Mouse (Mus musculus) MEL (cell line): ENCODE results near the gene Tnik. TPM values are rescaled to one million over a fixed set of nuclear protein-coding genes. Genes with fewer than 3 reads are reported as not detected.

Experiments
- DNase-seq: peaks from one replicate; pipeline ENCODE4 v3.0.0; 2011; ENCODE audit warnings: low read depth, low spot score
- H3K27ac ChIP-seq: 2 replicates; pipeline ENCODE4 v1.5.1; 2012; ENCODE audit warnings: low read depth, mild to moderate bottlenecking, control low read depth, low read length, moderate library complexity; ENCODE audit not compliant: control insufficient read depth
- H3K27me3 ChIP-seq, 2 experiments: fragments of 150-350 bp in 1 of 2; sonication (generic) in 1 of 2; 2 replicates each; pipeline ENCODE4 v1.6.1; 2012; ENCODE audit warnings: low read length in 2 of 2, mild to moderate bottlenecking in 2 of 2, improper control_type of control experiment in 1 of 2, moderate library complexity in 1 of 2; ENCODE audit not compliant: insufficient read depth in 2 of 2, control insufficient read depth in 1 of 2
- H3K36me3 ChIP-seq, 2 experiments: 2 replicates each; pipeline ENCODE4 v1.6.1; 2012 to 2014; ENCODE audit warnings: low read length in 2 of 2, improper control_type of control experiment in 1 of 2, inconsistent platforms in 1 of 2, mild to moderate bottlenecking in 1 of 2; ENCODE audit not compliant: insufficient read depth in 2 of 2, control insufficient read depth in 1 of 2
- H3K4me1 ChIP-seq, 2 experiments: fragments of 150-350 bp in 1 of 2; sonication (generic) in 1 of 2; 2 replicates each; pipeline ENCODE4 v1.6.1; 2012; ENCODE audit warnings: low read length in 2 of 2, improper control_type of control experiment in 1 of 2, mild to moderate bottlenecking in 1 of 2; ENCODE audit not compliant: insufficient read depth in 2 of 2, control insufficient read depth in 1 of 2
- H3K4me3 ChIP-seq, 2 experiments: fragments of 150-350 bp in 1 of 2; sonication (generic) in 1 of 2; 2 replicates each; pipeline ENCODE4 v1.5.1; 2012; ENCODE audit warnings: low read depth in 2 of 2, low read length in 2 of 2, mild to moderate bottlenecking in 2 of 2, moderate library complexity in 2 of 2, control low read depth in 1 of 2, improper control_type of control experiment in 1 of 2; ENCODE audit not compliant: control insufficient read depth in 1 of 2, insufficient read depth in 1 of 2
- H3K79me2 ChIP-seq: 2 replicates; pipeline ENCODE4 v1.6.1; 2012; ENCODE audit warnings: mild to moderate bottlenecking, low read length, moderate library complexity; ENCODE audit not compliant: control insufficient read depth, poor library complexity, insufficient read depth
- H3K9ac ChIP-seq: 2 replicates; pipeline ENCODE4 v1.6.1; 2012; ENCODE audit warnings: low read depth, mild to moderate bottlenecking, control low read depth, low read length, moderate library complexity; ENCODE audit not compliant: control insufficient read depth, poor library complexity, severe bottlenecking
- H3K9me3 ChIP-seq: fragments of 150-350 bp; sonication (generic); replicated peaks from 2 replicates; pipeline ENCODE4 v1.6.1; 2012; ENCODE audit warnings: mild to moderate bottlenecking, low read length, improper control_type of control experiment, moderate library complexity; ENCODE audit not compliant: insufficient read depth
- BHLHE40 ChIP-seq: IDR thresholded peaks from 2 replicates; pipeline ENCODE4 v1.6.1; 2012; ENCODE audit warnings: low read depth, mild to moderate bottlenecking, inconsistent platforms, low read length, improper control_type of control experiment, borderline replicate concordance
- CTCF ChIP-seq, 3 experiments: IDR thresholded peaks in 2 of 3; conservative IDR thresholded peaks in 1 of 3; 2 replicates each; pipeline ENCODE4 v1.5.1; 2011 to 2012; ENCODE audit warnings: low read length in 3 of 3, low read depth in 2 of 3, mild to moderate bottlenecking in 2 of 3, improper control_type of control experiment in 1 of 3, inconsistent platforms in 1 of 3, mixed read lengths in 1 of 3, moderate library complexity in 1 of 3; ENCODE audit not compliant: control insufficient read depth in 1 of 3, insufficient read depth in 1 of 3, poor library complexity in 1 of 3, severe bottlenecking in 1 of 3
- E2F4 ChIP-seq: IDR thresholded peaks from 2 replicates; pipeline ENCODE4 v1.6.1; 2011; ENCODE audit warnings: low read depth, low read length, improper control_type of control experiment, borderline replicate concordance
- EP300 ChIP-seq, 2 experiments: IDR thresholded peaks; 2 replicates each; pipeline ENCODE4 v1.6.1; 2011; ENCODE audit warnings: improper control_type of control experiment in 2 of 2, low read length in 2 of 2, low read depth in 1 of 2, mild to moderate bottlenecking in 1 of 2
- ETS1 ChIP-seq: IDR thresholded peaks from 2 replicates; pipeline ENCODE4 v1.6.1; 2012; ENCODE audit warnings: low read depth, mild to moderate bottlenecking, inconsistent platforms, low read length, improper control_type of control experiment, moderate library complexity
- GATA1 ChIP-seq: IDR thresholded peaks from 2 replicates; pipeline ENCODE4 v1.6.1; 2011; ENCODE audit warnings: low read depth, low read length, improper control_type of control experiment
- HCFC1 ChIP-seq: IDR thresholded peaks from 2 replicates; pipeline ENCODE4 v1.6.1; 2012; ENCODE audit warnings: low read depth, mild to moderate bottlenecking, inconsistent platforms, low read length, improper control_type of control experiment, moderate library complexity
- MXI1 ChIP-seq: IDR thresholded peaks from 2 replicates; pipeline ENCODE4 v1.6.1; 2011; ENCODE audit warnings: mild to moderate bottlenecking, low read depth, low read length, improper control_type of control experiment
- MYB ChIP-seq: IDR thresholded peaks from 2 replicates; pipeline ENCODE4 v1.6.1; 2011; ENCODE audit warnings: mild to moderate bottlenecking, low read depth, low read length, improper control_type of control experiment
- NELFE ChIP-seq: IDR thresholded peaks from 2 replicates; pipeline ENCODE4 v1.6.1; 2011; ENCODE audit warnings: low read depth, low read length, improper control_type of control experiment
- NRF1 ChIP-seq: IDR thresholded peaks from 2 replicates; pipeline ENCODE4 v1.6.1; 2014; ENCODE audit warnings: low read depth, mild to moderate bottlenecking, inconsistent platforms, low read length, improper control_type of control experiment, moderate library complexity; ENCODE audit not compliant: poor library complexity, insufficient read depth, severe bottlenecking
- POLR2A ChIP-seq, 2 experiments: IDR thresholded peaks; 2 replicates each; pipeline ENCODE4 v1.6.1; 2011 to 2012; ENCODE audit warnings: low read length in 2 of 2, mild to moderate bottlenecking in 2 of 2, control low read depth in 1 of 2, improper control_type of control experiment in 1 of 2, low read depth in 1 of 2, moderate library complexity in 1 of 2; ENCODE audit not compliant: control insufficient read depth in 1 of 2, insufficient read depth in 1 of 2, poor library complexity in 1 of 2
- POLR2AphosphoS5 ChIP-seq: IDR thresholded peaks from 2 replicates; pipeline ENCODE4 v1.6.1; 2012; ENCODE audit warnings: low read depth, borderline replicate concordance, mild to moderate bottlenecking, inconsistent platforms, low read length, moderate library complexity, mixed read lengths
- RCOR1 ChIP-seq: IDR thresholded peaks from 2 replicates; pipeline ENCODE4 v1.6.1; 2012; ENCODE audit warnings: low read depth, mild to moderate bottlenecking, inconsistent platforms, low read length, improper control_type of control experiment
- SMC3 ChIP-seq: IDR thresholded peaks from 2 replicates; pipeline ENCODE4 v1.6.1; 2011; ENCODE audit warnings: low read depth, low read length, improper control_type of control experiment
- TCF12 ChIP-seq: IDR thresholded peaks from 2 replicates; pipeline ENCODE4 v1.6.1; 2014; ENCODE audit warnings: low read depth, mild to moderate bottlenecking, inconsistent platforms, low read length, improper control_type of control experiment, moderate library complexity
- UBTF ChIP-seq: IDR thresholded peaks from 2 replicates; pipeline ENCODE4 v1.6.1; 2012; ENCODE audit warnings: low read depth, mild to moderate bottlenecking, inconsistent platforms, low read length, improper control_type of control experiment, moderate library complexity, borderline replicate concordance; ENCODE audit not compliant: insufficient read depth
- USF2 ChIP-seq, 2 experiments: IDR thresholded peaks; 2 replicates each; pipeline ENCODE4 v1.6.1; 2011 to 2012; ENCODE audit warnings: improper control_type of control experiment in 2 of 2, low read length in 2 of 2, borderline replicate concordance in 1 of 2, inconsistent platforms in 1 of 2, low read depth in 1 of 2, mild to moderate bottlenecking in 1 of 2; ENCODE audit not compliant: insufficient read depth in 1 of 2
- ZC3H11A ChIP-seq: IDR thresholded peaks from 2 replicates; pipeline ENCODE4 v1.6.1; 2012; ENCODE audit warnings: low read depth, mild to moderate bottlenecking, inconsistent platforms, low read length, improper control_type of control experiment
- ZKSCAN1 ChIP-seq: IDR thresholded peaks from 2 replicates; pipeline ENCODE4 v1.6.1; 2012; ENCODE audit warnings: low read depth, mild to moderate bottlenecking, inconsistent platforms, low read length, improper control_type of control experiment, moderate library complexity
- ZMIZ1 ChIP-seq: IDR thresholded peaks from 2 replicates; pipeline ENCODE4 v1.6.1; 2012; ENCODE audit warnings: low read depth, mild to moderate bottlenecking, inconsistent platforms, low read length, improper control_type of control experiment, moderate library complexity
- polyA plus RNA-seq, 2 experiments: library from polyadenylated mRNA; stranded (reverse) in 1 of 2; unstranded in 1 of 2; fragments of >175 nt in 1 of 2; fragments of >200 nt in 1 of 2; gene quantifications; 2 replicates each; pipeline versions ENCODE4 v1.2.1 to v1.2.4; 2012; ENCODE audit warnings: low replicate concordance in 2 of 2, low read depth in 1 of 2; ENCODE audit not compliant: insufficient read length in 2 of 2, insufficient read depth in 1 of 2, missing spikeins in 1 of 2
- total RNA-seq: library from RNA; depleted of rRNA; stranded (reverse); fragments of 300-350 nt; gene quantifications from 2 replicates; pipeline ENCODE4 v1.2.3, GENCODE M21; 2012

The Tnik gene
- total and polyA plus RNA-seq, 3 experiments: 9.9 to 78.4 (median 13.6) TPM

DNA sequence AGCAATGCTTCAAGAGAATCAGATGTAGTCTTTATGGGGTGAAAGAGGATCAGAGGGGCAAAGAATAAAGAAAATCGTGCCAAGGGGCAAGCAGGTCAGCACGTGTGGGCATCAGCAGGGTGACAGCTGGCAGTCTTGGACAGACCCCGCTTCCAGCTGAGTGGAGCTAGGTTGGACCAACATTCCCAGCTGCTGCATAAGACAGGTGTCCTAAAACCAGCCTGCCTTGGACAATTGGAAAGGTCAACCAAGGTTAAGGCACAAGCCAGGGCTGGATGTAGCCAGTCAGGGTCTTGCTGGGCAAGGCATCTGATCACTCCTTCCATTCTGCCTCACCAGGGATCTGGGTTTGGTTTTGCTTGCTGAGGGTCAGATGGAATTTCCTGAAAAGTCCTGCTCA is 43.0 kb upstream of the Tnik start:
- no peak overlapping the region for H3K9ac ChIP-seq
- H3K27me3 ChIP-seq: no peaks in the 10 kb centered on the region
- H3K9me3 ChIP-seq: no peaks in the 10 kb centered on the region

DNA sequence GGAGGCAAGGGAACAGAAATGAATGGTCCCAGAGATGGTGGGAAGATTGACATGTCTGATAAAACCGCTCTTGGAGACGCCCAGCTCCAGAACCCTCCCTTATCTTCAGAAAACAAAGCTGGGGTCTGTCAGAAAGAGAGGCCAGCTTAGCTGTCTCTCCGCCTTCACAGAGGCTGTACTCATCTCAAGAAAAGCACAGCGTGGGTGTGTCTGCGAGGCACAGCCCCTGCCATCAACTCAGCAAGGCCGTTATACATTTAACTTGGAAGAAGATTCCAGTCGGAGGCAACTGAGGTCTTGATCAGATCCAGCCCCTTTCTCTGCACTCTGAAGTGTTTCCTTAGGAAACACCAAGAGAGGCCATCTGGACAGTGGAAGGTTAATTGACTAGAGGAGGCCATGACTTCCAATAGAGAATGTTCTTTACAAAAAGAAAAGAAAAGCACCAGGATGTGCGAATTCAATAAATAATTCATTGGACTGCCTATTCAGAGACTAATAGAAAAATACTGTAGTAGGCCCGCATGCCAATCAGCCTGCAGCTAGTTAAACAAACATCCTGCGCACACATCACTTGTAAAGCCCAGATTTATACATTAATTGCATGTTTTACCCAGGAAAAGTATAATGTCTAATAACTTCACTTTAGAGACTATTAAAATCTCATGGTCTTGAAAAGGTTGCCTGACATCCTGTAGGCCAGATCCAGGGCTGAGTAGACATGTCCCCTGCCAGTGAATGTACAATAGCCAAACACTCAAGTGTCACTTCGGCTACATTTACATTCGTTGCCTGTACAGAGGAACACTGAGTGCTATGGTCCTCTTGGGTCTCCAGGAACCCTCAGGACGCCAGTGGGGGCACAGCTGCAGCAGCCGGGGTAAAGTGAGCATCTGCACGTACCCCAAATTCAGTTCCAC is 38.3 kb upstream of the Tnik start:
- H3K27ac ChIP-seq: no peak overlapping the region
- no peak overlapping the region for H3K4me3 ChIP-seq
- H3K9ac ChIP-seq: no peak overlapping the region
- no peaks in the 10 kb centered on the region for H3K79me2 ChIP-seq
- peak; percentile 22 for DNase-seq
- H3K9me3 ChIP-seq: no peaks in the 10 kb centered on the region
- peaks cover 0 to 10% of the 10 kb centered on the region in 2 experiments; a peak in 2 of 4 replicates for H3K36me3 ChIP-seq
- peaks cover 0 to 21% of the 10 kb centered on the region in 2 experiments; a peak in 2 of 4 replicates for H3K4me1 ChIP-seq
- 0 out of 2 replicates have a peak, but pooled peaks have one; percentile 39 for TF ChIP-seq GATA1
- no peak for TF ChIP-seq TCF12
- no peaks in the 10 kb centered on the region for H3K27me3 ChIP-seq

More for the DNA sequence above, 43.0 kb upstream of the Tnik start:
- no peak overlapping the region for H3K27ac ChIP-seq
- H3K4me1 ChIP-seq: peaks cover 0 to 8% of the 10 kb centered on the region in 2 experiments; a peak in 2 of 4 replicates
- no peaks in the 10 kb centered on the region for H3K79me2 ChIP-seq
- TF ChIP-seq GATA1: no peak
- no peak for TF ChIP-seq ETS1
- TF ChIP-seq MXI1: no peak
- no peak for TF ChIP-seq NRF1
- TF ChIP-seq CTCF (IDR thresholded peaks at IDR 0.05 in 2 of 3, conservative IDR thresholded peaks at IDR 0.05 in 1 of 3; ENCODE audit: control insufficient read depth in 1 of 3, insufficient read depth in 1 of 3, low read depth in 2 of 3, low read length in 3 of 3, poor library complexity in 1 of 3, severe bottlenecking in 1 of 3): no peak
- no peak for TF ChIP-seq POLR2AphosphoS5
- TF ChIP-seq SMC3: no peak
- TF ChIP-seq POLR2A (IDR thresholded peaks at IDR 0.05; ENCODE audit: control insufficient read depth in 1 of 2, insufficient read depth in 1 of 2, low read depth in 1 of 2, low read length in 2 of 2, poor library complexity in 1 of 2): no peak
- no peak for TF ChIP-seq ZMIZ1
- TF ChIP-seq BHLHE40: no peak
- TF ChIP-seq RCOR1: no peak
- TF ChIP-seq NELFE: no peak
- TF ChIP-seq UBTF: no peak
- TF ChIP-seq ZKSCAN1: no peak
- no peak for TF ChIP-seq E2F4
- TF ChIP-seq EP300 (IDR thresholded peaks at IDR 0.05; ENCODE audit: low read depth in 1 of 2, low read length in 2 of 2): no peak
- no peak for TF ChIP-seq USF2 (IDR thresholded peaks at IDR 0.05; ENCODE audit: borderline replicate concordance in 1 of 2, insufficient read depth in 1 of 2, low read depth in 1 of 2, low read length in 2 of 2)
- TF ChIP-seq ZC3H11A: no peak
- TF ChIP-seq MYB: no peak
- TF ChIP-seq HCFC1: no peak
- DNase-seq: no peak
- H3K36me3 ChIP-seq: peaks cover 0 to 5% of the 10 kb centered on the region in 2 experiments; a peak in 2 of 4 replicates
- H3K4me3 ChIP-seq: no peak overlapping the region
